Mouse (Mus musculus) effector memory CD4-positive, alpha-beta T cell, adult 5 months (primary cell): ENCODE measurements around the gene Gale. TPM values are rescaled to one million over a fixed set of nuclear protein-coding genes. Genes with fewer than 3 reads are reported as not detected.

ENCODE experiments used
- polyA plus RNA-seq: library from polyadenylated mRNA; unstranded; fragments of 100-300 nt; shearing (Covaris generic); gene quantifications from one replicate; pipeline ENCODE4 v1.2.1, GENCODE M21; 2017

Gene Gale
- polyA plus RNA-seq, result 29.0 TPM

DNA sequence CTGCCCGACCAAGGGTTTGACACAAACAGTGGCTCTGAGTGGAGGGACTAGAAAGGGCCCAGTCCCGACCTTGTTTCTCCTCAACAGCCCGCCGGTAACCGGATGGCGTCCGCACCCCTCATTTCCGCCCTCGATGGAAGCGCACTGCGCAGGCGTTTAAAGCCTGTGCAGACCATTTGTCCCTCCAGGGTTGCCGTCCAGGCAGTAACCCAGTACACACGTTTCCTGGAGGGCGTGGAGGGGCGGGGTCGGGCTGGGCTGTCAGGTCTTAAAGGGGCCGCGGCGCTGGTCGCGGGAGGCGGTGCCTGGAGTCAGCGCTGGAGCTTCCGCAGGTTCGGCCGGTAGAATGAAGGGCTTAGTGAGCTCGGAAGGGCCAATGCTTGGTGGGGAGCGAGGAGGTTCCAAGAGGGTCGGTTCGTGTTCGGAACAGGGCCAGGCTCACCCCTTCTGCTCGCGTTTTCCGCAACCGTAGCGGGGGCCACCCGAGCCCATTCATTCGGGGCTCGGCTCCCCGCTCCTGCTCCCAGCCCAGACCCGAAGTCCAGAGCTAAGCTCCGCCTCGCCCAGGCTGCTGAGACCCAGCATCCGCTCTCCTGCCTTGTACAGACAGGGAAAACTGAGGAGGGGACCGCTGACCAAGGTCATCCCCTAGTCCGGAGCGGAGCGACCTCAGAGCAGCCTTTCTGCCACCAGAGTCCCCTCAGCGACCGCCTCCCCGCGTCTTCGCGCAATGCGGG lies at the start of gene Gale:
Gale (plus strand) TSS at position 271 of the 737 bp plus-strand sequence.

DNA sequence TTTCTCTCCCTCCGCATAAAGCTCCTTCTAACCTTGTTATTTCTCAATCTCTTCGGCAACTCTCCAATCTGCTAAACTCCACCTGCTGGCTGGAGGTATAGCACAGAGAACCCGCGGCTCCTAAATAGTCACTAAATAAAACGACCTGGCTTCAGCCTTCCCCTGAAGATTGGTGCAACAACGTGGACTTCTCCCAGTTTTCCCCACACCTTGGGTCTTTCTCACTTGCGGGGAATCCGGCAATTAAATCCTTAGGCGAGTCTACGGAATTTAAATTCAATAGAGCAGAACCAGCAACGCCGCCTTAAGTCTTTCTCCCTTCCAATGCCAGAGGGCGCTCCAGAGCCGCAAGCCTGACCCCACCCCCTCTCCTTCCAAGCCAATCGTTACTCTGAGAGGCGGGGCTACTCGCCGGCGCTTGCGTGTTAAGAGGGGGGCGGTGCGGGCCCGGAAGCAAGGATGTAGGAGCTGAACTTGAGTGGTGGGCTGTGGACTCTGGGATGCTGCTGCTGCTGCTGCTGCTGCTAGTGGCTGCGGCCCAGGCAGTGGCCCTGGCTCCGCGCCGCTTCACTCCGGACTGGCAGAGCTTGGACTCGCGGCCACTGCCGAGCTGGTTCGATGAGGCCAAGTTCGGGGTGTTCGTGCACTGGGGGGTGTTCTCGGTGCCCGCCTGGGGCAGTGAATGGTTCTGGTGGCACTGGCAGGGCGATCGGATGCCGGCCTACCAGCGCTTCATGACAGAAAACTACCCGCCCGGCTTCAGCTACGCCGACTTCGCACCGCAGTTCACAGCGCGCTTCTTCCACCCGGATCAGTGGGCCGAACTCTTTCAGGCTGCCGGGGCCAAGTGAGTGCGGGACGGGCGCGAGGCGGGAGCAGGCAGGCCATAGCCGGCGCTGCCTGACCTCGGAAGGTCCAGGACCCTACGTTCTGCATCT lies 43.0 kb upstream of the Gale start, which contains the start of gene Fuca1:
Fuca1 (plus strand) TSS at position 432 of the 938 bp plus-strand sequence.

DNA sequence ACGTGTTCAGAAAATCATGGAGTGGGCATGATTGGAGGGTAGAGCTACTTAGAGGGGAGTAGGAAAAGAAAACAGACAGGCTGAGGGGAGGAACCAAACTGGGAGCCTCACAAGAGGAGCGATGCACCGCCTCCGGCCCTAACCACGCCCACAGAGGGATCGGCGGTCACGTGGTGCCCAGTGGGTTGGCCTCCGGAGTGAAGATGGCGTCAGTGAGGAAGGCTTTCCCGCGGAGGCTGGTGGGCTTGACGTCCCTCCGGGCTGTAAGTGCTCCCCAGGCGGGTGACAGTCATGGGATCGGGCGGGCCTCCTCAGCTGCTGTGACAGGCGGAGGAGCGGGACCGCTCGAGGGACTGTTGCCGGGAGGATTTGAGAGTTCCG lies 17.3 kb upstream of the Gale start, which contains the start of gene Hmgcl:
Hmgcl (plus strand) TSS at position 171 of the 381 bp plus-strand sequence.

DNA sequence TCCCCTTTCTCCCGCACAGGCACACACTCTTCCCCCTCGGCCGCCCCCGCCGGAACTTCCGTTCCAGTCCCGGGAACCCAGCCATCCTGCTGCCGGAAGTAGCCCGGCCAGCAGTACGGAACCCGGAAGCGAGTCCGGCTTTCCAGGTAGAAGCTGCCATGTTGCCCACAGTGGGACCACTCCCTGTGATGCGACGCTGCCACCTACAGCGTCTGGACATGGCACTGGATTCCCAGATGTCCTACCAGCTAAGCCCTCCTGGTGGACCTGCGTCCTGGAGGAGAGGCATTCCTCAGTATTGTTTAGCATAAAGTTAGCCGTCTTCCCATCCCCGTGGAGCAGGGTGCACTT lies 9.0 kb downstream of the Gale start, which contains the start of gene Lypla2:
Lypla2 (minus strand) TSS at position 71 of the 351 bp plus-strand sequence.

DNA sequence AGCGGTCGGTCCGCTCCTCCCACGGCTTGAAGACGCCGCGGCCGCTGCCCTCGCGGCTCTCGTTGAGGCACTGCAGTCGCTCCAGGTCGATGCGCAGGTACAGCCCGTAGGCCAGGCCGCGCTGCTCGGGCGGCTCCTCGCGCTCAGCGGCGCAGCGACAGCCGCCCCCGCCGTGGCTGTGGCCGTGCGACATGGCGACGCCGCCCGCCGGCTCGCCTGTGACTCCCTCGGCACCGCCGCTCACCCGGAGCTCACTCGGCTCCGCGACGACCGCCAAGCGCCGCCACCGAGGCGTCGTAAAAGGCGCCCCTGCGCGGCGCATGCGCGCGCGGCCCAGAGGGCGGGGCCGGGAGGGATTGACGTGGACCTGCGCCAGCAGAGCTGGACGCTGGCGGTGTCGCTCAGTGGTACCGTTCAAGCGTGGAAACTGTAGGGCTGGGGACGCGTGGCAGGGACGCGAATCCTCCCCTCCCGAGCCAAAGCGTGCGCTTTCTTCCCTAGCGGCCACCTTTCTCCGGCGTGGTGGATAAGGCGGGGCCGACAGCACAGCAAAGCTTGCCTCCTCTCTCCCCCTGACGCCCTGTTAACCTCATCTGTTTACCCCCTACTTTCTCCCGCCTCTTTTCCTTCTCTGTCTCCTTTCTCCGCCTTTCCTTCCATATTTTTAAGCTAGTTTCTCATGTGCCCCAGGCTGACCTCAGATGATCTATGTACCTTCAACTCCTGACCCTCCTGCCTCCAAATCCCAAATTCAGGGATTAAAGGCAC lies 23.6 kb downstream of the Gale start, which contains the start of gene Pithd1:
Pithd1 (minus strand) TSS at position 322 of the 768 bp plus-strand sequence.

Other genes with a start within 250 kb of the Gale start
- not detected for gene Il22ra1, start 235.6 kb upstream of the Gale start, polyA plus RNA-seq
- gene Myom3, start 204.0 kb upstream of the Gale start, polyA plus RNA-seq, result not detected
- gene Srsf10, start 108.0 kb upstream of the Gale start, polyA plus RNA-seq, result 203 TPM
- 191 TPM for gene Pnrc2, start 89.9 kb upstream of the Gale start, polyA plus RNA-seq
- 0.85 TPM for gene Cnr2, start 68.3 kb upstream of the Gale start, polyA plus RNA-seq
- 57.2 TPM for gene Fuca1, start 43.0 kb upstream of the Gale start, polyA plus RNA-seq
- gene Hmgcl, start 17.3 kb upstream of the Gale start, polyA plus RNA-seq, result 44.2 TPM
- 215 TPM for gene Lypla2, start 8.9 kb downstream of the Gale start, polyA plus RNA-seq
- gene Pithd1, start 23.5 kb downstream of the Gale start, polyA plus RNA-seq, result 57.5 TPM
- gene Eloa, start 58.0 kb downstream of the Gale start, polyA plus RNA-seq, result 49.2 TPM
- 280 TPM for gene Rpl11, start 89.7 kb downstream of the Gale start, polyA plus RNA-seq
- gene Id3, start 179.8 kb downstream of the Gale start, polyA plus RNA-seq, result 15.3 TPM
- 2.2 TPM for gene E2f2, start 208.7 kb downstream of the Gale start, polyA plus RNA-seq
- gene Asap3, start 242.6 kb downstream of the Gale start, polyA plus RNA-seq, result 0.15 TPM